Mouse (Mus musculus) hindbrain, embryonic 12.5 days (tissue): ENCODE measurements around the gene Gm20479. TPM values are rescaled to one million over a fixed set of nuclear protein-coding genes. Genes with fewer than 3 reads are reported as not detected.

Experiments
- ATAC-seq: fragments of 200-750 bp; cut with Nextera tagmentation; 2 replicates; pipeline ENCODE4 v1.8.0; 2017; ENCODE audit warnings: moderate TSS enrichment; ENCODE audit not compliant: low FRiP score
- H3K27ac ChIP-seq: fragments of 300-500 bp; sonication (generic); 2 replicates; pipeline ENCODE4 v1.5.1; 2016; ENCODE audit warnings: mild to moderate bottlenecking
- H3K27me3 ChIP-seq: fragments of 300-500 bp; sonication (generic); 2 replicates; pipeline ENCODE4 v1.6.1; 2016; ENCODE audit warnings: mild to moderate bottlenecking
- H3K36me3 ChIP-seq: fragments of 300-500 bp; sonication (generic); 2 replicates; pipeline ENCODE4 v1.6.1; 2016; ENCODE audit warnings: mild to moderate bottlenecking
- H3K4me1 ChIP-seq: fragments of 300-500 bp; sonication (generic); 2 replicates; pipeline ENCODE4 v1.6.1; 2016
- H3K4me2 ChIP-seq: fragments of 300-500 bp; sonication (generic); replicated peaks from 2 replicates; pipeline ENCODE4 v1.6.1; 2016; ENCODE audit warnings: mild to moderate bottlenecking
- H3K4me3 ChIP-seq: fragments of 300-500 bp; sonication (generic); 2 replicates; pipeline ENCODE4 v1.5.1; 2016; ENCODE audit warnings: mild to moderate bottlenecking
- H3K9ac ChIP-seq: fragments of 300-500 bp; sonication (generic); 2 replicates; pipeline ENCODE4 v1.6.1; 2016; ENCODE audit warnings: mild to moderate bottlenecking, moderate library complexity
- H3K9me3 ChIP-seq: fragments of 300-500 bp; sonication (generic); replicated peaks from 2 replicates; pipeline ENCODE4 v1.6.1; 2016; ENCODE audit warnings: mild to moderate bottlenecking
- WGBS: fragments of 180-500 bp; shearing (Covaris S2); methylation state at CpG from one replicate; pipeline ENCODE4 v1.1.7; 2016; 5-methylcytosine and 5-hydroxymethylcytosine counted together
- polyA plus RNA-seq: library from polyadenylated mRNA; unstranded; fragments of >200 nt; fragmentation: Nextera tagmentation; extraction: Ambion mirVana; gene quantifications from 2 replicates; pipeline ENCODE4 v1.2.1, GENCODE M21; 2016

Gm20479 gene
- polyA plus RNA-seq, 1 experiment from 2014 or later, result 0.43 TPM

DNA sequence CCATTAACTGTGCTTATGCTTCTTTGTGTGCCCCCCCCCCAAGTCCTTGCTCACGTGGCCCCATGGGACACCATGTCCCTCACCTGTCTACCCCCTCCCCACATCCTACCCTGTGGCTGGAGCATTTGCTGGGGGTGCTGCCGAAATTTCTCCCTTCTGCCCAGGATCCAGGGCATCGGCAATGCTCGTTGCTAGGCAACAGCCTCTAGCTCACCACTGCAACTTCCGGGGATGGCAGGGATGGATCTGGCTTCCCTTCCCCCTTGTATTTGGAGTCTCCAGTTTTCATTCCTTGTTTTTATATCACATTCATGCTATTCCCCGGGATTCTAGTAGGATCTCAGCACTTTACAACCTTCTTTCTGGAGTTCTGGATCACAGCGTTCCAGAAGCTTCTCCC is 17.7 kb downstream of the Gm20479 start:
- peak overlapping the region; percentile 38 for H3K9ac ChIP-seq
- H3K4me3 ChIP-seq, result peak overlapping the region; percentile 14
- peak overlapping the region; percentile 40 for H3K4me2 ChIP-seq
- H3K36me3 ChIP-seq, result peaks cover 30% of the 10 kb centered on the region
- peaks cover 26% of the 10 kb centered on the region for H3K4me1 ChIP-seq
- H3K27me3 ChIP-seq, result peaks cover 46% of the 10 kb centered on the region
- 27% methylated on average over 7 of the region's 7 CpGs for WGBS
- ATAC-seq, result no peak
- H3K27ac ChIP-seq, result no peak overlapping the region
- H3K9me3 ChIP-seq, result no peaks in the 10 kb centered on the region

DNA sequence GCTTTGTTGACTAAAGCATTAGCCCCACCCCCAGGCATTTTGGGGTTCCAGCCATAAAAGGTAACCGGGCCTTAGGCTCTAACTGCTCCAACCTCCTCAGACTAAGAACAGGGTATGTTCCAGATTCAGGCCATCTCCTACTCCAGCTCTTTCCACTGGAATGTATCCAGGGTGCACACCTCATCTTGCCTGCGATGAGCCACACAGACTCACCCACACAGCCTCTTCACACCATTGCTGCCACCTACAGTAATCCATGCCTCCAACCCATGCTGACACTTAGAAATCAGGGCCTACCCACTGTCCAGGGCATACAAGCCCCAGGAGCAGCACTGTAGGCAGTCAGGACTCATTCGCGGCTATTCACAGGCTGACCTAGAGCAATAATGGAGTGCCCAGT is 18.1 kb downstream of the Gm20479 start:
- peak overlapping the region; percentile 14 for H3K4me3 ChIP-seq
- H3K4me2 ChIP-seq, result peak overlapping the region; percentile 40
- no peaks in the 10 kb centered on the region for H3K9me3 ChIP-seq
- peaks cover 26% of the 10 kb centered on the region for H3K36me3 ChIP-seq
- ATAC-seq, result no peak
- no peak overlapping the region for H3K27ac ChIP-seq
- WGBS, result 65% methylated on average over 4 of the region's 4 CpGs
- H3K9ac ChIP-seq, result peak overlapping the region; percentile 38
- H3K4me1 ChIP-seq, result peaks cover 30% of the 10 kb centered on the region
- peaks cover 50% of the 10 kb centered on the region for H3K27me3 ChIP-seq

DNA sequence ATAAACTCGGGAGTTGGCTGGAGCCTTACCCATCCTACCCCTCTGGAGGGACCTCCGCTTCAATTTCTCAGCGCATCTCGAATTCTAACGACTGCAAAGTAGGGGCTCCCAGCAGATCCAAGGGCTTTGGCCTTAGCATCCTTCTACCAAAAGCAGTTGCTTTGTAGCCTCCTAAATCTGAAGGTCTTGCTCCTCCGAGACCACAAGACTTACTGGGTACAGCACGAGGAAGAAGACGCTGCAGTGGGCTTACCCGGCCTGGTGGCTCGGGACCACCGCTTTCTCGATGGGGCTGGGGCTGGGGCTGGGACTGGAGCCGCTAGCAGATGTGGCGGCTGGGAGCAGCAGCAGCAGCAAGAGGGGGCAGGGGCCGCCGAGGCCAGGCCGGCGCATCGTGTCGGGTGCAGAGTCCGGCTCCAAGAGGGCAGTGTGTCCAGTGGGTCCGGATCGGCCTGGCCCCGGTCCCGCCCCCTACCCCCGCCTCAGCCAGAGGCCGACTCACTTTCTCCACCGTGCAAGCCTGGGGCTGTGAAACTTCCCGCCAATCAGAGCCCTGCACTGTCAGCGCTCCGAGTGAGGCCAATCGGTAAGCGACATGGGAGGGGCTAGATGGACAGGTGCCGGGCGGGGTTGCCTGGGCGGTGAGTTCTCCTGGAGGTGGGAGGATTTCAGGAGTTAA is 19.9 kb downstream of the Gm20479 start, which contains the start of gene Ltbp4:
Ltbp4 (minus strand) TSS at position 518 of the 679 bp plus-strand sequence.
- H3K27ac ChIP-seq, result no peak within 1 kb of the TSS
- H3K4me3 ChIP-seq, result peak within 1 kb of the TSS; percentile 35
- peak within 1 kb of the TSS; percentile 47 for H3K9ac ChIP-seq
- H3K9me3 ChIP-seq, result no peaks in the 10 kb centered on the region
- peak within 1 kb of the TSS; percentile 61 for H3K4me2 ChIP-seq
- peak; percentile 12; the same call in 1 of the 2 replicates for ATAC-seq
- H3K27me3 ChIP-seq, result peaks cover 67% of the 10 kb centered on the region
- peaks cover 12% of the 10 kb centered on the region for H3K36me3 ChIP-seq
- WGBS, result under 1% methylated on average over 36 of the region's 36 CpGs
- peaks cover 46% of the 10 kb centered on the region for H3K4me1 ChIP-seq

DNA sequence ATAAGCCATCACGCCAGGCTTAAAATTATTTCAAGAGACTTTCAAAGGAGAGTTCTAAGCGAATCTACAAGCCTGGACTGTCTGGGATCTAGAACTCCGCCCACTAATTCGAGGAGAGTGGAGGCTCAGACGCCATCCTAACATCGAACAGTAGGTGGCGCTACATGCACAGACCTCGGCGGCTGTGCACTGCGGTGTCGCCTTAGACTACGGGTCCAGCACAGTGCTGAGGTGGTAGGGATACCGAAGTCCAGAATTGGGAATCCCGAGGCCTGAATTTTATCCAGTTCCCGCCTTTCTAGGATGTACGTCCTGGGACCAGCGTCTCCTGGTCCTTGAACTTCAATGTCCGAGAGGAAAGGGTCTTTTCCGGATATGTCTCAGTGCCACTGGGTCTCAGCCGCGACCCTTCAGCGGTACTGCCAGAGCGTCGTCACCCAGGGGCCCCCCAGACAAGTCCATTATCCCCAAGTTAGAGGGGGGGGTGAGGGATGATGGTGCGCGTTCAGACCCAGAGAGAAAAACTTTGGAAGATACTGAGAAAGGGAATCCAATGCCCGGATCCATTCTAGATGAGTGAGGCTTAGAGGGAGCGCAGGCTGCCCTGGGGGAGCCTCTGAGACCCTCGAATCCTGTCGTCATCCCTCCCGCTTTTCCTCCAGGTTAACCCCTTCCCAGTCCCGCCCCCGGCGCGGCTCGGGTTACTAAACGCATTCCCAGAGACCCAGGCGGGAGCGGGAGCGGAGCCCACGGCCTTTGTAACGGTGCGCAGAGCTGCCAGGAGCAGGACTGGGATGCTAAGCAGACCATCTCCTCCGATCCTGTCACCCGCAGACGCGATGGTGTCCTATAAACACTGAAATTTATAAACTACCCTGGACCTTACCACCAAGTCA is 21.0 kb downstream of the Gm20479 start:
- Histone ChIP-seq H3K4me2 (peak overlapping the region; percentile 61), H3K4me3 (peak overlapping the region; percentile 35), H3K9me3 (no peaks in the 10 kb centered on the region), H3K9ac (0 out of 2 replicates have a peak overlapping the region, but pooled peaks have one; percentile 15), H3K4me1 (peaks cover 46% of the 10 kb centered on the region), H3K27ac (no peak overlapping the region), H3K36me3 (peaks cover 2% of the 10 kb centered on the region), H3K27me3 (peaks cover 78% of the 10 kb centered on the region)
- peak; percentile 83 for ATAC-seq
- WGBS, result under 1% methylated on average over 47 of the region's 47 CpGs

DNA sequence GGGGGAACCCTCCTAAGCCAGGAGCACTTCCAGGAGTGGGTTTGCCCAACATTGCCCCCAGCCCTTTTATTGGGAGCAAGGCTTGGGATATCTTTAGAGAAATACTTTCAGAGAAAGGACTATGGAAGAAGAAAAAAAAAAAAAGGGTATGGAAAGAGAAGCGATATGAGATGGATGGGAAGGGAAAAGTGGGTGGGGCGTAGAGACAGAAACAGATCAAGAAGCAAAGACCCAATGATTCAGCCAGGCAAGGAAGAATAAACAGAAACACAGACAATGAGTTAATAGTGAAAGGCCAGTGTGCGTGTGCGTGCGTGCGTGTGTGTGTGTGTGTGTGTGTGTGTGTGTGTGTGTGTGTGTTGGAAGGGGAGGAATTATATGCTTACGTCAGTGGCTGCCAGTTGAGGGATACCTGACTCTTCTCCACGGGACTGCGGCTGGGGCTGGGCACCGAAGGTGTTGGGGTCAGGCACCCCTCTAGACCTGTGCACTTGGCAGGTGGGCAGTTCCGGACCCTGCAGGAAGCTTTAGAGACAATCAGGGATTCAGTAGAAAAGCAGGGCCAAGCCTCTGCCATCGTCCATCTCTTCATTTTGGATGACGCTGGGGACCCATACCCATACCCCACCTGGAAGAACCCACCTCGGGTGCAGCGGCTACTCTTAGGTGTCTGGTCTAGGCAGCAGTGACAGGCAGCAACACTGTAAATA is 22.1 kb downstream of the Gm20479 start:
- ATAC-seq, result peak; percentile 0; the same call in 1 of the 2 replicates
- no peak overlapping the region for H3K4me2 ChIP-seq

DNA sequence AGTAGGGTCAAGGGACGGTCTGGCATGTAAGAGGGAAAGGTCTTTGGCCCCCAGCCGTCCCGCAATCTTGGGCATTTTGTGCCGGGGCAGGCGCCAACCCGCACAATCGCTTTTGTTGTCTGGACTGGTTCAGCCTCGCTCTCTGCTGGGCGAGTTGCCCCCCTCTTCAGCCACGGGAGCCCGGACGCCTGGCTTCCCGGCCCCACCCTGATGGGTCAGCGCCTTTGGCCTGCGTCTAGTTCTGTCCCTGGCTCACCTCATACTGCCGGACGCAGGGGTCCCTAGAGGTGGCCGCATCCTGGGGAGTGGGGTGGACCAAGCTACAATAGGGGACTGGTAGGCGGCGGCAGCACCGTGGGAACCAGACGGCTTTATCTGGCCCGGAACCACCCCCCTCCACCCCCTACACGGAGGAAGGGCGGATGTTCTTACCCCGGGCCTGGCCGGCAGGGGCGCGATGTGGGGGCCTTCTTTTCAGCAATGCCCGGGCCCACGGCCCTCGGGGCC is 22.8 kb downstream of the Gm20479 start:
- Histone ChIP-seq H3K27ac (no peak overlapping the region), H3K9ac (peak overlapping the region; percentile 18), H3K4me1 (peaks cover 57% of the 10 kb centered on the region), H3K9me3 (no peaks in the 10 kb centered on the region), H3K4me2 (peak overlapping the region; percentile 83), H3K36me3 (no peaks in the 10 kb centered on the region), H3K27me3 (peaks cover 96% of the 10 kb centered on the region), H3K4me3 (peak overlapping the region; percentile 44)
- under 1% methylated on average over 27 of the region's 32 CpGs for WGBS
- no peak for ATAC-seq

More for the DNA sequence above, 22.1 kb downstream of the Gm20479 start:
- WGBS, result 50% methylated on average over 15 of the region's 15 CpGs
- H3K9ac ChIP-seq, result no peak overlapping the region
- H3K36me3 ChIP-seq, result no peaks in the 10 kb centered on the region
- H3K4me1 ChIP-seq, result peaks cover 55% of the 10 kb centered on the region
- no peak overlapping the region for H3K4me3 ChIP-seq
- H3K27me3 ChIP-seq, result peaks cover 89% of the 10 kb centered on the region
- no peak overlapping the region for H3K27ac ChIP-seq
- H3K9me3 ChIP-seq, result no peaks in the 10 kb centered on the region

DNA sequence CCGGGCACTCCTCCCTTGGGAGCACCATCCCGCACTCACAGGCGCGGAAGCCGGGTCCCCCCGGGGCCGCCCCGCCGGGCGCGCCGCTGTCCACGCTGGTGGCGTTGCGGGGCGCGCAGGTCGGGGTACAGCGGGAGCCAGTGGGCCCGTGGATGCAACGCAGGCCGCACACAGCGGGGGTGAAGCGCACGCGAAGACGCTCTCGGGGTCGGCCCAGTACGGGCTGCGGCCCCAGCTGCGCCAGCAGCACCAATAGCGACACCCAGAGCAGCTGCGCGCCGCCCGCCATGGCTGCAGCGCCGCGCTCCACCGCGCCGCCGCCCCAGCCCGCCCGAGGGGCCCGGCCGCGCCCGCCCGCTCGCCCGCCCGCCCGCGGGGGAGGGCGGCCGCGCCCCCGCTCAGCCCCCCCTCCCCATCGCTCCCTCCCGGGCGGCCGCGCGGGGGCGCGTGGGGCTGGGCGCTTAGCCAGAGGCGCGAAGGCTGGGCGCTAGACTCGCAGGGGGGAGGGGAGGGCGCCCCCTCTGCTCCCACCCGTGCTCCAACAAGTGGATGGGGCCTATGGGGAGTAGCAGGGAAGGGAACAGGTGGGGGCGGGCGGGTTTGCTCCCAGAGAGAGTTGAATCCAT is 23.8 kb downstream of the Gm20479 start:
- peaks cover 54% of the 10 kb centered on the region for H3K4me1 ChIP-seq
- ATAC-seq, result 0 out of 2 replicates have a peak, but pooled peaks have one; percentile 10
- H3K27me3 ChIP-seq, result peaks cover 97% of the 10 kb centered on the region
- peak overlapping the region; percentile 44 for H3K4me3 ChIP-seq
- peak overlapping the region; percentile 83 for H3K4me2 ChIP-seq
- peak overlapping the region; percentile 51 for H3K9ac ChIP-seq
- H3K9me3 ChIP-seq, result no peaks in the 10 kb centered on the region
- no peak overlapping the region for H3K27ac ChIP-seq
- no peaks in the 10 kb centered on the region for H3K36me3 ChIP-seq
- under 1% methylated on average over 42 of the region's 77 CpGs for WGBS

DNA sequence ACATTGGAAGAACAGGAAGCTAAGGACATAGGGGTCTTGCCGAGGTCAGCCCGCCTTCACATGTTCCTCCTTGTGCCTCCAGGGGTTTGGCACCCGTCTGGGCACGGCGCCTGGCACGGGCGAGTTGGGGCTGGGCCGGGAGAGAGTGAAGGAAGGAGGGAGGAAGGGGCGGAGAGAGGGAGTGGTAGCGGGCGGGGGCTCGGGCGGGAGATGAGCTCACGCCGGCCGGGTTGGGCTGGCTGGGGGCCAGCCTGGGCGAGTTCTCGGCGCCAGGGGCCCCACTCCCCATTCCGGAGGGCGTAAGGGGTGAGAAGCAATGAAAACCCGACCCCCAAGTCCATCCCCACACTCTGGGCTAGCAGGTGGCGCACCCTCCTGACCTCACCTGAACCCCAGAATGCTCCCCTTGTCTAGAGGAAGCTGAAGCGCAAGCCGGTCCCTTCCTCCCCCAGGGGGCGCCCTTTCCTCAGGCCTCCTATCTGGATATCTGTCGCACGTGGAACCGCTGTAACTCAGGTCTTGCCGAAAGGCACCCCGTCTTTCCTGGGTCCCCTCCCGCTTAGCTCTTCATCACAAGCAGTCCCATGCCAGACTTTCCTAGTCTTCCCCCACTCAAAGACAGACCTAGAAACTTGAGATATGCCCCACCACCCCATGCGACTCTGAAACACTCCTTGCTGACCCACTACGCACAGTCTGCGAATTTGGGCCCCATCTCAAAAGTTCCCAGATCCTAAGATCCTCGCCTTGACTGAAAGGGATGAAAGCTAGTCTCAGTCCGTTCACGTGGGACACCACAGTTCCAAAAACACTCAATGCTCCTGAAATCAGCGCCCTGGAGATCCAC is 24.6 kb downstream of the Gm20479 start:
- no peak for ATAC-seq
- WGBS, result 3% methylated on average over 26 of the region's 39 CpGs
- peak overlapping the region; percentile 83 for H3K4me2 ChIP-seq
- H3K9ac ChIP-seq, result peak overlapping the region; percentile 51
- no peaks in the 10 kb centered on the region for H3K9me3 ChIP-seq
- H3K36me3 ChIP-seq, result no peaks in the 10 kb centered on the region
- H3K4me1 ChIP-seq, result peaks cover 53% of the 10 kb centered on the region
- peaks cover 97% of the 10 kb centered on the region for H3K27me3 ChIP-seq
- no peak overlapping the region for H3K27ac ChIP-seq
- H3K4me3 ChIP-seq, result peak overlapping the region; percentile 44

DNA sequence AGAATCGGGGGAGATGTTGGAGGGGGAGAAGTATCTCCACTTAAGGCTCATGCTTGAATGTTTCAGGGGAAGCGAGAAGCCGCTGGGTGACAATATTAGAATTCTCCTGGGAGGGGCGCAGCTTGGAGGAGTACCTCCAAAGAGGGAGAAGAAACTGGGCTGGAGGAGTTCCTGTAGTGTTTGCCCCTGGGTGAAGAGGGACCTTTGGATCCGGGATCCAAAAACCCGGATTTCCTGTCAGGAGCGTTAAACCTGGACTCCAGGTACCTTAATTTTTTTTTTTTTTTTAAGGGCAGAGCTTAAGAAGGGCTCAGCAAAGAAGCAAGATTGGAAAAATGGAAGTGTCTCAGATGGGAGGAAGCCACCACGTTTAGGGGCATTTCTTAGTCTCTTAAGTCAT is 25.4 kb downstream of the Gm20479 start:
- ATAC-seq, result no peak
- Histone ChIP-seq H3K27ac (no peak overlapping the region), H3K9me3 (no peaks in the 10 kb centered on the region), H3K4me2 (no peak overlapping the region), H3K9ac (no peak overlapping the region), H3K36me3 (no peaks in the 10 kb centered on the region), H3K27me3 (peaks cover 97% of the 10 kb centered on the region), H3K4me1 (peaks cover 47% of the 10 kb centered on the region), H3K4me3 (no peak overlapping the region)
- WGBS, result 7% methylated on average over 8 of the region's 8 CpGs

DNA sequence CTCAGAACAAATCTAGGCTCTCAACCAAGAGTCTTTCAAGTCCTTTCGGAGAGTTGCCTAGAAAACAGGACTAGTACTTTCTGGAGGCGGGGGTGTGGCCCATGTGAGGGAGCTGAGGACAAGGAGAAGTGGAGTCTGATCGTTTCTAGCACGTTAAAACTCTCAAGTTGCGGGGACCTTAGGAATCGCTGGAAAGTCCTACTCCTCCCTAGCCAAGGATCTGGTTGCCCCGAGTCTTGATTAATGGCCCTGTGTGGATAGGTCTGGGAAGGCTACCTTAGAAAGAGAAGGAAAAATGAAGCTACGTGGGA is 25.7 kb downstream of the Gm20479 start:
- no peak overlapping the region for H3K4me2 ChIP-seq
- H3K4me1 ChIP-seq, result peaks cover 45% of the 10 kb centered on the region
- no peak overlapping the region for H3K9ac ChIP-seq
- H3K9me3 ChIP-seq, result no peaks in the 10 kb centered on the region
- peaks cover 97% of the 10 kb centered on the region for H3K27me3 ChIP-seq
- peak overlapping the region; percentile 29; the same call in 1 of the 2 replicates for H3K4me3 ChIP-seq
- no peak overlapping the region for H3K27ac ChIP-seq
- WGBS, result 3% methylated on average over 8 of the region's 8 CpGs
- no peaks in the 10 kb centered on the region for H3K36me3 ChIP-seq
- no peak for ATAC-seq
